Mouse (Mus musculus) bone marrow macrophage, adult 2 months (primary cell): ENCODE results near the gene 4933428G20Rik.

Source experiments
- CTCF ChIP-seq: IDR thresholded peaks from 2 replicates; pipeline ENCODE4 v1.5.1; 2012; ENCODE audit warnings: low read depth, mild to moderate bottlenecking, low read length, moderate library complexity
- POLR2A ChIP-seq: IDR thresholded peaks from 2 replicates; pipeline ENCODE4 v1.6.1; 2012; ENCODE audit warnings: mild to moderate bottlenecking, low read depth, low read length, borderline replicate concordance

DNA sequence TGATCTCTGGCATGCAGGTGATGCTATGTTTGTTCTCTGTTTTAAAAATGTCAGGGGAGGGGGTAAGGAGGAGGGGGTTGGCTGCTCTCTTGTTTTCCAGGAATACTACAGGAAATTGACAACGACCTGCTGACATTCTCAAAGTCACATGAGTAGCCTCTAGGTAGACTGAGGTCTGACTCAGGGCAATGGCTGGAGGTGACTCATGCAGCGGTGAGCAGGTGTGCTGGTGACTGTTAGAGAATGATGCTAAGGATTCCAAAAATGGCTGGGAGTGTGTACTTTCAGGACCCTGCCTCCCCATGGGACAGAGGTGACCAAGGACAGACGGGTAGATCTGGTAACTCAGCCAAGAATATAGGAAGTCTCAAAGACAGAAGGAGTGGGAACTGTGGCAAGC, 8.1 kb upstream of the 4933428G20Rik start:
- TF ChIP-seq CTCF (no peak), POLR2A (no peak)
